Mouse (Mus musculus) CH12.LX (cell line): ENCODE results near the gene Kcnma1.

Source experiments
- CHD1 ChIP-seq: IDR thresholded peaks from 2 replicates; pipeline ENCODE4 v1.6.1; 2012; ENCODE audit warnings: low read depth, low read length, improper control_type of control experiment, inconsistent platforms
- CHD2 ChIP-seq: IDR thresholded peaks from 2 replicates; pipeline ENCODE4 v1.6.1; 2011; ENCODE audit warnings: low read length, improper control_type of control experiment
- CTCF ChIP-seq, 2 experiments: IDR thresholded peaks in 1 of 2; conservative IDR thresholded peaks in 1 of 2; 2 replicates each; pipeline ENCODE4 v1.5.1; 2011 to 2012; ENCODE audit warnings: low read depth in 2 of 2, low read length in 2 of 2, improper control_type of control experiment in 1 of 2, inconsistent platforms in 1 of 2, mild to moderate bottlenecking in 1 of 2, moderate library complexity in 1 of 2
- ELF1 ChIP-seq: IDR thresholded peaks from 2 replicates; pipeline ENCODE4 v1.6.1; 2014; ENCODE audit warnings: low read depth, mild to moderate bottlenecking, inconsistent platforms, low read length, improper control_type of control experiment
- EP300 ChIP-seq: IDR thresholded peaks from 2 replicates; pipeline ENCODE4 v1.6.1; 2011; ENCODE audit warnings: low read length, improper control_type of control experiment
- MXI1 ChIP-seq: IDR thresholded peaks from 2 replicates; pipeline ENCODE4 v1.6.1; 2011; ENCODE audit warnings: mild to moderate bottlenecking, low read depth, low read length, improper control_type of control experiment
- POLR2A ChIP-seq: IDR thresholded peaks from 2 replicates; pipeline ENCODE4 v1.6.1; 2011; ENCODE audit warnings: low read depth, mild to moderate bottlenecking, improper control_type of control experiment, low read length
- RAD21 ChIP-seq: IDR thresholded peaks from 2 replicates; pipeline ENCODE4 v1.6.1; 2011; ENCODE audit warnings: low read depth, mild to moderate bottlenecking, low read length, improper control_type of control experiment, moderate library complexity
- UBTF ChIP-seq: IDR thresholded peaks from 2 replicates; pipeline ENCODE4 v1.6.1; 2012; ENCODE audit warnings: low read depth, mild to moderate bottlenecking, inconsistent platforms, low read length, improper control_type of control experiment, moderate library complexity
- ZC3H11A ChIP-seq: IDR thresholded peaks from 2 replicates; pipeline ENCODE4 v1.6.1; 2012; ENCODE audit warnings: low read depth, mild to moderate bottlenecking, inconsistent platforms, low read length, improper control_type of control experiment
- ZKSCAN1 ChIP-seq: IDR thresholded peaks from 2 replicates; pipeline ENCODE4 v1.6.1; 2012; ENCODE audit warnings: low read depth, inconsistent platforms, low read length, improper control_type of control experiment, borderline replicate concordance
- ZNF384 ChIP-seq: IDR thresholded peaks from 2 replicates; pipeline ENCODE4 v1.6.1; 2012; ENCODE audit warnings: low read depth, low read length, improper control_type of control experiment, inconsistent platforms

DNA sequence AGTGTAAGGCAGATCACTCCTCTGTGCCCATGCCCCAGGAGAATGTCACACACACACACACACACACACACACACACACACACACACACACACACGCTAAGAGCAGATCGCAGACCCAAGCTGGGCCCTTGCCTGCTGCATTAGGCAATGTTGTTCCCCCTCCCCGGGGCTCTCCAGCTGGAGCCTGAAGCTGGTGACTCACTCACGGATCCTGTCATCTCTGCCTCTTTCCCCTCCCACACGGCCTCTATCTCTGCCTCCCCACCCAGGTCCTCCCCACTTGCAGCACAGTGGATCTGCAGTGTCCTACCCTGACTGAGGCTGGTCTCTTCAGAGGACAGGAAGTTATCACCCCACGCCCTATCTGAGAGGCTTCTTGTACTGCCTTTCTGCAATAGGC, 128.8 kb downstream of the Kcnma1 start:
- TF ChIP-seq CTCF (conservative IDR thresholded peaks at IDR 0.05 in 1 of 2, IDR thresholded peaks at IDR 0.05 in 1 of 2; ENCODE audit: low read depth in 2 of 2, low read length in 2 of 2) (no peak), EP300 (no peak), CHD1 (no peak), MXI1 (no peak), UBTF (no peak), ZC3H11A (no peak), ZKSCAN1 (no peak), ZNF384 (no peak), CHD2 (no peak), POLR2A (no peak), ELF1 (no peak), RAD21 (no peak)
